Mouse (Mus musculus) thymus, postnatal 10 days (tissue): Measurements from ENCODE around the gene Mustn1.

Source experiments
- DNase-seq, 2 experiments: peaks; one replicate each; pipeline ENCODE4 v3.0.0; 2021; ENCODE audit warnings: low spot score in 2 of 2

The Mustn1 gene

GRCm38 (mm10) chr14:30878958-30879571 lies at the start of gene Mustn1:
Gene Mustn1, plus strand, starts transcription at chr14:30879200.
- no peak for DNase-seq

- DNase-seq = no peak
These were observed 41.5 kb upstream of the Mustn1 start for GRCm38 (mm10) chr14:30837416-30837996.

GRCm38 (mm10) chr14:30843701-30844100 lies 35.3 kb upstream of the Mustn1 start:
- DNase-seq = no peak

GRCm38 (mm10) chr14:30850504-30850903 lies 28.5 kb upstream of the Mustn1 start:
- no peak for DNase-seq

GRCm38 (mm10) chr14:30852325-30852724 lies 26.7 kb upstream of the Mustn1 start:
- DNase-seq = no peak

GRCm38 (mm10) chr14:30855316-30855715 lies 23.7 kb upstream of the Mustn1 start:
- no peak for DNase-seq

- no peak for DNase-seq
These were observed 22.0 kb upstream of the Mustn1 start for GRCm38 (mm10) chr14:30856885-30857507.

- no peak for DNase-seq
These were observed 21.0 kb upstream of the Mustn1 start for GRCm38 (mm10) chr14:30857990-30858389.

- no peak for DNase-seq
These were observed 17.4 kb upstream of the Mustn1 start for GRCm38 (mm10) chr14:30861421-30862125.

GRCm38 (mm10) chr14:30862368-30862767 lies 16.6 kb upstream of the Mustn1 start:
- DNase-seq = no peak

GRCm38 (mm10) chr14:30865311-30865710 lies 13.7 kb upstream of the Mustn1 start:
- DNase-seq = no peak

- DNase-seq = peak in 1 of 2 experiments; percentile 73
These were observed 12.0 kb upstream of the Mustn1 start for GRCm38 (mm10) chr14:30867042-30867441.

- DNase-seq = no peak
These were observed 10.2 kb upstream of the Mustn1 start for GRCm38 (mm10) chr14:30868826-30869225.

GRCm38 (mm10) chr14:30869391-30869801 lies 9.6 kb upstream of the Mustn1 start:
- no peak for DNase-seq

GRCm38 (mm10) chr14:30870206-30871147 lies 8.5 kb upstream of the Mustn1 start:
- no peak for DNase-seq

GRCm38 (mm10) chr14:30874095-30874700 lies 4.8 kb upstream of the Mustn1 start:
- no peak for DNase-seq

- DNase-seq = no peak
These were observed 3.7 kb upstream of the Mustn1 start for GRCm38 (mm10) chr14:30875130-30875865.

GRCm38 (mm10) chr14:30875955-30876354 lies 3.0 kb upstream of the Mustn1 start:
- no peak for DNase-seq

GRCm38 (mm10) chr14:30876451-30876850 lies 2.5 kb upstream of the Mustn1 start:
- DNase-seq = no peak

- no peak for DNase-seq
These were observed 1.2 kb upstream of the Mustn1 start for GRCm38 (mm10) chr14:30877827-30878226.
